Mouse (Mus musculus): Measurements from ENCODE around the gene Sys1. TPM values are rescaled to one million over a fixed set of nuclear protein-coding genes. Genes with fewer than 3 reads are reported as not detected.

The Sys1 gene
- total and polyA plus RNA-seq, 2 experiments from 2014 or later: 108 to 194 TPM

DNA sequence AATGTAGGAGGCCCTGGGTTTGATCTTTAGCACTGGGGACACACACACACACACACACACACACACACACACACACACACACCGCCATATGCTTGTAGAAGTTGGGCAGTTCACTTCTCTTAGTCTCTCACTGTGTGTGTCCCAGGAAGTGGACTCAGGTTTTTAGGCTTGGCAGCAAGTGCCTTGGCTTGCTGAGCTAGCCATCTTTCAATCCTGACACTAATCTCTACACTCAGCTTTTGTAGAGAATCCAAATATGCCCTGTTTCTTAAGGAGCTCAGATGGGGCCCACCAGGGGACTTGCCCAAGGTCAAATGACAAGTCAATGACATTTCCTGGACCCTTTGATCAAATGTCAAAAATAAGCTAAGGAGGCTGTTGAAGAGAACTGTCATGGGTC is 351 bp upstream of the Sys1 start:
- no peak for TF ChIP-seq CTCF (IDR thresholded peaks at IDR 0.05)
- Histone ChIP-seq H3K4me1 (ENCODE audit: insufficient read depth, low read length) (no peaks in the 10 kb centered on the region), H3K4me3 (ENCODE audit: low read depth, low read length) (no peak overlapping the region), H3K36me3 (ENCODE audit: insufficient read depth, low read length) (no peaks in the 10 kb centered on the region), H3K27ac (ENCODE audit: low read depth, low read length) (no peak overlapping the region), H3K9me3 (ENCODE audit: low read length) (no peaks in the 10 kb centered on the region), H3K27me3 (ENCODE audit: insufficient read depth, low read length) (no peaks in the 10 kb centered on the region), H3K4me2 (ENCODE audit: low read depth, low read length, poor library complexity, severe bottlenecking) (peak overlapping the region; percentile 35; the same call in 1 of the 2 replicates), H3K9ac (replicated peaks; ENCODE audit: low read length, poor library complexity, severe bottlenecking) (no peak overlapping the region; the same call in 1 of the 2 replicates)
- 73% methylated on average over 1 of the region's 1 CpGs for whole genome bisulfite sequencing
- DNase-seq (ENCODE audit: low spot score): no peak
- ATAC-seq (ENCODE audit: low FRiP score): no peak

DNA sequence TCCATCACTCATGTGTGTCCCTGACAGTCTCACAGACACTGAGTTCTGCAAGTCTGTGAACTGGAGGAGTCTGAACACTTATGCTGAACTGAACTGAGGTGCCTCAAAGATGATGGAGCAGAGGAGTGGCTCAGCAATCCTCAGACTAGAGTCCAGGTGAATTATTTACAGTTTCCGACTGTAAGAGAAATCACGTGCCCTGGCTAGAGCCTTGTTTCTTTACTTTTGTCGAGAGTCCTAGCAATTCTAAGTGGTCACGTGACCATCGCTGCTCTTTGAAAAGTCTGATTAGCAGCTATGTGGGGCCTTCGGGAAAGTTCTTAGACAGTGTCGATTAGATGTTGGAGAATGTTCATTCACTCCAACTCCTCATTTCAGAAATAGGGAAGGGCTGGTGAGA is 1.2 kb downstream of the Sys1 start:
- H3K4me1 ChIP-seq (ENCODE audit: insufficient read depth, low read length): 0 out of 2 replicates have a peak, but pooled peaks cover 3% of the 10 kb centered on the region
- no peaks in the 10 kb centered on the region for H3K27me3 ChIP-seq (ENCODE audit: insufficient read depth, low read length)
- no peak for DNase-seq (ENCODE audit: low spot score)
- 69% methylated on average over 7 of the region's 7 CpGs for WGBS
- H3K4me2 ChIP-seq (ENCODE audit: low read depth, low read length, poor library complexity, severe bottlenecking): no peak overlapping the region
- no peaks in the 10 kb centered on the region for H3K9me3 ChIP-seq (ENCODE audit: low read length)
- H3K4me3 ChIP-seq (ENCODE audit: low read depth, low read length): no peak overlapping the region
- H3K9ac ChIP-seq (replicated peaks; ENCODE audit: low read length, poor library complexity, severe bottlenecking): no peak overlapping the region
- no peaks in the 10 kb centered on the region for H3K36me3 ChIP-seq (ENCODE audit: insufficient read depth, low read length)
- no peak for TF ChIP-seq CTCF (IDR thresholded peaks at IDR 0.05)
- ATAC-seq (ENCODE audit: low FRiP score): no peak
- H3K27ac ChIP-seq (ENCODE audit: low read depth, low read length): no peak overlapping the region

DNA sequence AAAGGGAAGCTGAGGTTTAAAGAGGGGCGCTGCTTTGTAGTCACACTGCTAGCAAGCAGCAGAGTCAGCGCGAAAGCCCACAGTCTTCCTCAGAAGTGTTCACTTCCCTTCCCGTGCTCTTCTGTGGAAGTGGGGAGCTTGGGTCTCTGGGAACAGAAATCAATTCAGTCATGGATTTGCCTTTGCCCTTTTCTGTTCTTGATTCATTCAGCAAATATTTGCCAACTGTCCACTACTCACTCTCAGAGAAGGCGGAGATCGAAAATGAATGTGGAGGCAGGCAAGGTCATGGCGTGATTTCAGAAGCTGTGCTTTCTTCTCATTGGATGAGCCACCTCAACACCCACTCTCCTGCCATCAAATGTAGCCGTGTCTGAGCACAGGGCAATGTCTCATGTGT is 1.8 kb downstream of the Sys1 start:
- no peak for ATAC-seq (ENCODE audit: low FRiP score)

GRCm38 (mm10) chr2:164460745-164461551 is 4.2 kb downstream of the Sys1 start, which contains the start of gene Gm20458:
Gene Gm20458 (plus strand): TSS chr2:164460967.
- ATAC-seq (ENCODE audit: low FRiP score) (peak; percentile 99), DNase-seq (ENCODE audit: low spot score) (peak; percentile 99)
- Histone ChIP-seq H3K9ac (replicated peaks; ENCODE audit: low read length, poor library complexity, severe bottlenecking) (peak within 1 kb of the TSS; percentile 86), H3K4me2 (ENCODE audit: low read depth, low read length, poor library complexity, severe bottlenecking) (peak within 1 kb of the TSS; percentile 71), H3K27me3 (ENCODE audit: insufficient read depth, low read length) (no peaks in the 10 kb centered on the region), H3K27ac (ENCODE audit: low read depth, low read length) (peak within 1 kb of the TSS; percentile 92), H3K9me3 (ENCODE audit: low read length) (no peaks in the 10 kb centered on the region), H3K36me3 (ENCODE audit: insufficient read depth, low read length) (peaks cover 29% of the 10 kb centered on the region), H3K4me1 (ENCODE audit: insufficient read depth, low read length) (0 out of 2 replicates have a peak, but pooled peaks cover 3% of the 10 kb centered on the region), H3K4me3 (ENCODE audit: low read depth, low read length) (peak within 1 kb of the TSS; percentile 69)
- TF ChIP-seq CTCF (IDR thresholded peaks at IDR 0.05): peak; percentile 89
- WGBS: under 1% methylated on average over 69 of the region's 79 CpGs

More for the DNA sequence above, 1.8 kb downstream of the Sys1 start:
- H3K36me3 ChIP-seq (ENCODE audit: insufficient read depth, low read length): peaks cover 6% of the 10 kb centered on the region; the same call in 1 of the 2 replicates
- no peak overlapping the region for H3K27ac ChIP-seq (ENCODE audit: low read depth, low read length)
- no peak overlapping the region for H3K4me3 ChIP-seq (ENCODE audit: low read depth, low read length)
- WGBS: 89% methylated on average over 8 of the region's 8 CpGs
- H3K9me3 ChIP-seq (ENCODE audit: low read length): no peaks in the 10 kb centered on the region
- DNase-seq (ENCODE audit: low spot score): no peak
- no peak overlapping the region for H3K4me2 ChIP-seq (ENCODE audit: low read depth, low read length, poor library complexity, severe bottlenecking)
- H3K4me1 ChIP-seq (ENCODE audit: insufficient read depth, low read length): 0 out of 2 replicates have a peak, but pooled peaks cover 3% of the 10 kb centered on the region
- no peak overlapping the region for H3K9ac ChIP-seq (replicated peaks; ENCODE audit: low read length, poor library complexity, severe bottlenecking)
- TF ChIP-seq CTCF (IDR thresholded peaks at IDR 0.05): no peak
- no peaks in the 10 kb centered on the region for H3K27me3 ChIP-seq (ENCODE audit: insufficient read depth, low read length)

GRCm38 (mm10) chr2:164465161-164465560 is 8.4 kb downstream of the Sys1 start:
- Histone ChIP-seq H3K4me1 (ENCODE audit: insufficient read depth, low read length) (0 out of 2 replicates have a peak, but pooled peaks cover 3% of the 10 kb centered on the region), H3K4me3 (ENCODE audit: low read depth, low read length) (no peak overlapping the region), H3K27me3 (ENCODE audit: insufficient read depth, low read length) (no peaks in the 10 kb centered on the region), H3K36me3 (ENCODE audit: insufficient read depth, low read length) (peaks cover 49% of the 10 kb centered on the region), H3K27ac (ENCODE audit: low read depth, low read length) (no peak overlapping the region), H3K4me2 (ENCODE audit: low read depth, low read length, poor library complexity, severe bottlenecking) (no peak overlapping the region), H3K9ac (replicated peaks; ENCODE audit: low read length, poor library complexity, severe bottlenecking) (no peak overlapping the region), H3K9me3 (ENCODE audit: low read length) (no peaks in the 10 kb centered on the region)
- DNase-seq (ENCODE audit: low spot score): no peak
- ATAC-seq (ENCODE audit: low FRiP score): no peak
- TF ChIP-seq CTCF (IDR thresholded peaks at IDR 0.05): no peak

- DNase-seq (ENCODE audit: low spot score) (no peak), ATAC-seq (ENCODE audit: low FRiP score) (no peak)
- H3K27me3 ChIP-seq (ENCODE audit: insufficient read depth, low read length): no peaks in the 10 kb centered on the region
- no peak overlapping the region for H3K4me3 ChIP-seq (ENCODE audit: low read depth, low read length)
- H3K27ac ChIP-seq (ENCODE audit: low read depth, low read length): no peak overlapping the region
- no peak for TF ChIP-seq CTCF (IDR thresholded peaks at IDR 0.05)
- 0 out of 2 replicates have a peak, but pooled peaks cover 3% of the 10 kb centered on the region for H3K4me1 ChIP-seq (ENCODE audit: insufficient read depth, low read length)
- H3K36me3 ChIP-seq (ENCODE audit: insufficient read depth, low read length): peaks cover 56% of the 10 kb centered on the region
- H3K9me3 ChIP-seq (ENCODE audit: low read length): no peaks in the 10 kb centered on the region
- H3K9ac ChIP-seq (replicated peaks; ENCODE audit: low read length, poor library complexity, severe bottlenecking): no peak overlapping the region
- no peak overlapping the region for H3K4me2 ChIP-seq (ENCODE audit: low read depth, low read length, poor library complexity, severe bottlenecking)
- WGBS: 81% methylated on average over 5 of the region's 5 CpGs
These were observed 10.0 kb downstream of the Sys1 start for GRCm38 (mm10) chr2:164466787-164467186.

Measured in midbrain, postnatal 0 days (tissue).